Mouse (Mus musculus): Measurements from ENCODE around the gene Nup160.

DNA sequence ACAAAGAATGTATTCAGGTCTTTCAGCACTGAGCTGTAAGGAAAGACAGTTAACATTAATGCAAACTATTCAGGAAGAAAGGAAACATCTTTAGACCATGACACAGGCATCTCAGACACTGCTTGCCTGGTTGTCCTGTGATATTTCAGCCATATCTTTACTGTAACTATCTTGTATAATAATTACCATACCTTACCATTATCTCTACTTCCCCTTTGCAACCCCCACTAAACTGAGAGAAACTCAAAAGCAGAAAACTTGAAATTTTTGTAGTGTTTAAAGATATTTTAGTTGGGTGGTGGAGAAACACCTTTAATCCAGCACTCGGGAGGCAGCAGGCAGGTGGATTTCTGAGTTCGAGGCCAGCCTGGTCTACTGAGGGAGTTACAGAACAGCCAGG is 1.5 kb upstream of the Nup160 start:
- TF ChIP-seq POLR2A (IDR thresholded peaks at IDR 0.05; ENCODE audit: borderline replicate concordance, extremely low read depth, low read depth, low read length) (no peak), CTCF (IDR thresholded peaks at IDR 0.05; ENCODE audit: insufficient read depth, low read length) (no peak)

All from lung, adult 2 months (tissue).